Mouse (Mus musculus): Measurements from ENCODE around the gene Fam171a1. TPM values are rescaled to one million over a fixed set of nuclear protein-coding genes. Genes with fewer than 3 reads are reported as not detected.
"Not testable (repeated sequence)": the region's sequence is repeated elsewhere in the genome, so short reads cannot be mapped to it uniquely, and the experiment has no call there.

Fam171a1 gene
- polyA plus RNA-seq, 1 experiment from 2014 or later: 38.5 TPM

GRCm38 (mm10) chr2:3158682-3159412 lies 44.8 kb downstream of the Fam171a1 start:
- Histone ChIP-seq H3K4me2 (no peak overlapping the region), H3K4me1 (0 out of 2 replicates have a peak, but pooled peaks cover 6% of the 10 kb centered on the region), H3K36me3 (replicated peaks) (no peaks in the 10 kb centered on the region), H3K27ac (no peak overlapping the region), H3K4me3 (replicated peaks) (no peak overlapping the region), H3K9me3 (no peaks in the 10 kb centered on the region), H3K27me3 (no peaks in the 10 kb centered on the region), H3K9ac (no peak overlapping the region)
- WGBS: 85% methylated on average over 8 of the region's 8 CpGs
- ATAC-seq (ENCODE audit: low FRiP score): no peak

GRCm38 (mm10) chr2:3161578-3161977 lies 47.6 kb downstream of the Fam171a1 start:
- H3K36me3 ChIP-seq (replicated peaks): no peaks in the 10 kb centered on the region
- ATAC-seq (ENCODE audit: low FRiP score): no peak
- H3K9me3 ChIP-seq: no peaks in the 10 kb centered on the region
- no peak overlapping the region for H3K9ac ChIP-seq
- WGBS: 55% methylated on average over 1 of the region's 1 CpGs
- no peak overlapping the region for H3K4me3 ChIP-seq (replicated peaks)
- no peak overlapping the region for H3K27ac ChIP-seq
- H3K27me3 ChIP-seq: no peaks in the 10 kb centered on the region
- peaks cover 6% of the 10 kb centered on the region; the same call in 1 of the 2 replicates for H3K4me1 ChIP-seq
- H3K4me2 ChIP-seq: no peak overlapping the region

DNA sequence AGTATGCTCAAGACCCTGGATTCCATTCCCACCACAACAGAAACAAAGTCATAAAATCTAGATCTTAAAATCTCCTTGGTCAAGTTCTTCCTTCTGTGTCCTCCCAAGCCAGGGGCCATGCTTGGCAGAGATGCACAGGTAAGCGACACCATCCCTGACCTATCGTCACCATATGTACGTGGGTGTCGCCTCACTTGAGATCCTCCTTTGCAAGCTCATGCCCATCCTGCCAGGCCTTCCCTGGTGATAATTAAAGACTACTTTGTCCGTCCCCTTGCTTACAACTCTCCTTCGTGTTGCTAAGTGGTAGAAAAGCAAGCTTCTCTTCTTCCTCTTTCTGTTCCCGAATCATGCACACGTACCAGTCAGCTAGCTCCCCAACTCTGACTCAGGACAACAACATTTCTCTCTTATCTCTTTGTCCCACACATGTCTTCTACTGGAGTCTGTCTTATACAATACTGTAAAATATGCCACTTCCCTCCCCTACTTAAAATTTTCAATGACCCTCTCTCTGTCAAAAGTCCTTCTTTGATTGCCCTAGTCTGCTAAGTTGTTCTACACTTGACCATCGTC lies 49.6 kb downstream of the Fam171a1 start:
- no peak overlapping the region for H3K4me3 ChIP-seq (replicated peaks)
- WGBS: 93% methylated on average over 9 of the region's 9 CpGs
- H3K9me3 ChIP-seq: no peaks in the 10 kb centered on the region
- H3K36me3 ChIP-seq (replicated peaks): no peaks in the 10 kb centered on the region
- no peaks in the 10 kb centered on the region for H3K27me3 ChIP-seq
- no peak for ATAC-seq (ENCODE audit: low FRiP score)
- no peak overlapping the region for H3K4me2 ChIP-seq
- peaks cover 6% of the 10 kb centered on the region; the same call in 1 of the 2 replicates for H3K4me1 ChIP-seq
- no peak overlapping the region for H3K9ac ChIP-seq
- H3K27ac ChIP-seq: no peak overlapping the region

DNA sequence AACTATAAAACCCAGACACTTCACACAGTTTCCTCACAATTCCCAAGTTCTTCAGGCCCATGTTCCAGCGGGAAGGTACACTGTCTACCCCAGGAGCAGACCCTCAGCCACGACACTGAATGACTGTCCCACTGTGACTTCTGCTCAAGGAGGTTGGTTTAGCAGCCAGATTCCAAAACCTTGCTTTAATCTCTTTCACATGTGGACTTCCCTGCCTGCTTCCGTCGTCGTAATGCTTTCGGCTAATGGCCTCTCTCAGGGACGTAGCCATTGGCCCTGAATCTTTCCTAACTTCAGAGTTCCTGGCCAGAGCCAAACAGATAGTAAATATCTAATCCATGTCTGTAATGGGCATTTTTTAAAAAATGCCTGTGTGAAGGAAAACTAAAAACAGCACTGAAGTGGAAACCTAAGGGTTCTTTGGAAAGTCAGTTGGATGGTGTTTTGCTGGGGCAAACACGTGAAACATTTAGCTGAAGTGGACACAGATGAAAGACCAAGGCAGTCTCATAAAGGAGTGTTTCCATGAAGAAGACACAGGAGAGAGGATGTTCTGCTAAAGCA lies 51.1 kb downstream of the Fam171a1 start:
- WGBS: 86% methylated on average over 8 of the region's 8 CpGs

DNA sequence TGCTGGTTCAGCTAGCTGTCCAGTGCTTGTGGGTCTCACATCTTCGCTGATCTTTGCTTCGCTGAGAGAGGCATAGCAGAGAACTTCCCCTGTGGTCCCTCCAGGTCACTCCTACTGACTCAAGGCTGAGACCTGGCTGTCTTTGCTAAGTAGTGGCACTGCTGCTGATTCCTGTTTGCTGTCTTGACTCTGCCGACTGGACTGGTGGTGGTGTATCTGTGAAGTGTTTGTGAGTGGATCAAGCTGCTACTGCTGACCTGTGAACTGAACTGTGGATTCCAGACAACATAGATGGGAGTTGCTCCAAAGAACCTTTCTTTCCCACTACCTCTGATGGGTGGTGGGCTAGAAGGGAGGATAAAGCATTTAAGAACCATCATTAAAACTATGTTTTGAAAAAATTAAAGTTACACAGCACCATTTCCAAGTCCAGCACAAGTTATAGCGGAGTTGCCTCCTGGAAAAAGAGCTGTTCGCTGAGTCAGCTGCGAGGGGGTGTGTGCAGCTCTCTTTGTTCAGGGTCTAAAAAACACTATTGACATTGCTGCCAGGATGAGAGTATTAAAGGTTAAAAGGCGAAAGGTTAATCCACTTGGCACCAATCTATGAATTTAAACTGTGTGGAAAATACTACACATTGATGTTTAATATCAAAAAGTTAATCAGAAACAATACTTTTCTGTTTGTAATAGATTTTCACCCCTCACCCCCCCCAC lies 52.0 kb downstream of the Fam171a1 start:
- no peak overlapping the region for H3K27ac ChIP-seq
- H3K4me3 ChIP-seq (replicated peaks): no peak overlapping the region
- H3K27me3 ChIP-seq: no peaks in the 10 kb centered on the region
- 83% methylated on average over 7 of the region's 7 CpGs for WGBS
- no peaks in the 10 kb centered on the region for H3K36me3 ChIP-seq (replicated peaks)
- ATAC-seq (ENCODE audit: low FRiP score): no peak
- H3K4me2 ChIP-seq: no peak overlapping the region
- H3K9me3 ChIP-seq: no peaks in the 10 kb centered on the region
- H3K9ac ChIP-seq: no peak overlapping the region
- peaks cover 20% of the 10 kb centered on the region for H3K4me1 ChIP-seq

More for the DNA sequence above, 51.1 kb downstream of the Fam171a1 start:
- Histone ChIP-seq H3K9me3 (no peaks in the 10 kb centered on the region), H3K9ac (no peak overlapping the region), H3K27me3 (no peaks in the 10 kb centered on the region), H3K4me2 (no peak overlapping the region), H3K4me3 (replicated peaks) (no peak overlapping the region), H3K27ac (no peak overlapping the region), H3K4me1 (peaks cover 20% of the 10 kb centered on the region; the same call in 1 of the 2 replicates), H3K36me3 (replicated peaks) (no peaks in the 10 kb centered on the region)
- no peak for ATAC-seq (ENCODE audit: low FRiP score)

GRCm38 (mm10) chr2:3168719-3169402 lies 54.8 kb downstream of the Fam171a1 start:
- H3K9me3 ChIP-seq: no peaks in the 10 kb centered on the region
- peak; percentile 76 for ATAC-seq (ENCODE audit: low FRiP score)
- 0 out of 2 replicates have a peak overlapping the region, but pooled peaks have one; percentile 15 for H3K4me2 ChIP-seq
- H3K9ac ChIP-seq: no peak overlapping the region
- no peak overlapping the region for H3K4me3 ChIP-seq (replicated peaks)
- no peaks in the 10 kb centered on the region for H3K27me3 ChIP-seq
- H3K27ac ChIP-seq: peak overlapping the region; percentile 70
- peaks cover 20% of the 10 kb centered on the region for H3K4me1 ChIP-seq
- no peaks in the 10 kb centered on the region for H3K36me3 ChIP-seq (replicated peaks)
- 75% methylated on average over 14 of the region's 14 CpGs for WGBS

- H3K9me3 ChIP-seq: no peaks in the 10 kb centered on the region
Observed at GRCm38 (mm10) chr2:3169403-3169747, 55.4 kb downstream of the Fam171a1 start.

GRCm38 (mm10) chr2:3171774-3172173 lies 57.8 kb downstream of the Fam171a1 start:
- 71% methylated on average over 3 of the region's 3 CpGs for WGBS
- Histone ChIP-seq H3K4me1 (peaks cover 14% of the 10 kb centered on the region), H3K4me2 (no peak overlapping the region)

More at GRCm38 (mm10) chr2:3169403-3169747, 55.4 kb downstream of the Fam171a1 start:
- 0 out of 2 replicates have a peak overlapping the region, but pooled peaks have one; percentile 15 for H3K4me2 ChIP-seq
- no peaks in the 10 kb centered on the region for H3K27me3 ChIP-seq
- peak overlapping the region; percentile 70; the same call in 1 of the 2 replicates for H3K27ac ChIP-seq
- peak; percentile 52 for ATAC-seq (ENCODE audit: low FRiP score)
- WGBS: 81% methylated on average over 3 of the region's 3 CpGs
- H3K4me1 ChIP-seq: peaks cover 20% of the 10 kb centered on the region
- no peaks in the 10 kb centered on the region for H3K36me3 ChIP-seq (replicated peaks)
- no peak overlapping the region for H3K4me3 ChIP-seq (replicated peaks)
- no peak overlapping the region for H3K9ac ChIP-seq

DNA sequence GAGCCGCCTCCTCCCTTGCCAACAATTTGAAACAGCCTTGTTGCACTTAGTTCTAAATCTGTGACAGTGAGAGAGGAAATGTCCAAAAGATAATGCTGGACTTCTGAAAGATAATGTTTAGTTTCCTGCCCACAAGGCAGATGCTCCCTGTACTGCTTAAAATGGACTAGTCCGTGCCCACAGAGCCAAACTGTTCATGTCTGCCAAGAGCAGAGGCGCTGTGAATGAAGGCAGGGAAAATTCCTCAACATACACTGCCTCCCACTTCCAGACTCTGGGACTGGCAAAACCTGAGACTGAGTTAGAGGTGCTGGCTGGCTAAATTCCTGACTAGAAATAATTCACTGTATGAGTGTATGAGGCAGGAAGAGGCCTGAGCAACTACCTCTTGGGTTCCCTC lies 58.6 kb downstream of the Fam171a1 start:
- Histone ChIP-seq H3K36me3 (replicated peaks) (no peaks in the 10 kb centered on the region), H3K27ac (no peak overlapping the region), H3K4me2 (no peak overlapping the region), H3K4me3 (replicated peaks) (no peak overlapping the region), H3K27me3 (no peaks in the 10 kb centered on the region), H3K9ac (no peak overlapping the region), H3K9me3 (no peaks in the 10 kb centered on the region), H3K4me1 (peaks cover 14% of the 10 kb centered on the region)
- no peak for ATAC-seq (ENCODE audit: low FRiP score)
- WGBS: 82% methylated on average over 3 of the region's 3 CpGs

More at GRCm38 (mm10) chr2:3171774-3172173, 57.8 kb downstream of the Fam171a1 start:
- Histone ChIP-seq H3K9ac (no peak overlapping the region), H3K9me3 (no peaks in the 10 kb centered on the region), H3K27ac (no peak overlapping the region), H3K27me3 (no peaks in the 10 kb centered on the region), H3K4me3 (replicated peaks) (no peak overlapping the region), H3K36me3 (replicated peaks) (no peaks in the 10 kb centered on the region)
- no peak for ATAC-seq (ENCODE audit: low FRiP score)

GRCm38 (mm10) chr2:3174890-3175289 lies 60.9 kb downstream of the Fam171a1 start:
- H3K36me3 ChIP-seq (replicated peaks): 0 out of 2 replicates have a peak, but pooled peaks cover 4% of the 10 kb centered on the region
- peaks cover 13% of the 10 kb centered on the region for H3K4me1 ChIP-seq
- no peak overlapping the region for H3K27ac ChIP-seq
- H3K27me3 ChIP-seq: no peaks in the 10 kb centered on the region
- no peak for ATAC-seq (ENCODE audit: low FRiP score)
- H3K4me2 ChIP-seq: no peak overlapping the region
- H3K4me3 ChIP-seq (replicated peaks): no peak overlapping the region
- no peak overlapping the region for H3K9ac ChIP-seq
- no peaks in the 10 kb centered on the region for H3K9me3 ChIP-seq
- 94% methylated on average over 5 of the region's 5 CpGs for WGBS

- H3K27me3 ChIP-seq; ATAC-seq (ENCODE audit: low FRiP score); H3K4me2 ChIP-seq; H3K36me3 ChIP-seq (replicated peaks); H3K27ac ChIP-seq; H3K9me3 ChIP-seq; H3K9ac ChIP-seq; H3K4me3 ChIP-seq (replicated peaks): not testable (repeated sequence)
- peaks cover 14% of the 10 kb centered on the region for H3K4me1 ChIP-seq
- WGBS: 88% methylated on average over 4 of the region's 4 CpGs
Observed at GRCm38 (mm10) chr2:3175988-3176387, 62.0 kb downstream of the Fam171a1 start.

DNA sequence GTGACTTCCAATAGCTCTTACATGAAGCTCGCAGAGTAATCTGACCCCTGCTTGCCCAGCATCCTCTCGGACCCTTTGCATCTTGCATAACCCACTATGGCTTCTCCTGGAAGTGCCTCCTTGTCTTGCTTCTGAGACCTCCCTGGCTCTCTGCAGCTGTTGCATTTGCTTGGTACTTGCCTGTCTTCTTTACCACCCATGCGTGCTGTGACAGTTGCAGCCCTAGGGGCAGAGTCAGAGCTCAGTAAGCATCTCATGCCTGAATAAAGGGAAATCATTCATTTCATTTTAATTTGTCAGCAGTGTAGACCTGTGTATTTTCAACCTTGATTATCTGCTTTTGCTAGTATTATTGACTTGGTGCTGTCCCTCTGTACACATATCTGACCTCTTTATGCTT lies 62.7 kb downstream of the Fam171a1 start:
- peaks cover 14% of the 10 kb centered on the region for H3K4me1 ChIP-seq
- no peak overlapping the region for H3K4me2 ChIP-seq
- H3K27me3 ChIP-seq: no peaks in the 10 kb centered on the region
- no peak overlapping the region for H3K9ac ChIP-seq
- ATAC-seq (ENCODE audit: low FRiP score): no peak
- WGBS: 97% methylated on average over 3 of the region's 3 CpGs
- H3K36me3 ChIP-seq (replicated peaks): 0 out of 2 replicates have a peak, but pooled peaks cover 4% of the 10 kb centered on the region
- no peak overlapping the region for H3K4me3 ChIP-seq (replicated peaks)
- H3K27ac ChIP-seq: no peak overlapping the region
- no peaks in the 10 kb centered on the region for H3K9me3 ChIP-seq

Measured in forebrain, embryonic 12.5 days (tissue).